Mouse (Mus musculus): ENCODE measurements around the gene Clybl. TPM values are rescaled to one million over a fixed set of nuclear protein-coding genes. Genes with fewer than 3 reads are reported as not detected.

Clybl gene
- polyA plus RNA-seq, 1 experiment from 2014 or later = 31.8 TPM

DNA sequence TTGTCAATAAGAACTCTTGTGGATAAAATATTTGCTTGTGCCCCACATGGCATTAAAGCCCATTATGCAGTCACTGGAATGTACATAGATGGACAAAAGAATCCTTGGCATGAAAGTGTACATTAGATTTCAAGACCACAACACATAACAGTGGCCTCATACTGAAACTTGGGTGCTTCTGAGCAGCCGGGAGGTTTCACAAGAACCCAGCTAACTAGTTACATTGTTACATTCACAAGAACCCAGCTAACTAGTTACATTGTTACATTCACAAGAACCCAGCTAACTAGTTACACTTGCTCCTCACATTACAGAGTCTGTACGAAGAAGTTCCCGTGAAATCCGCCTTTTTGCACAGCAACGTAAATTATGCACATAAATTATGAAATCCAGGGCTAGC, 200.8 kb downstream of the Clybl start:
- no peak for ATAC-seq (replicated peaks; ENCODE audit: low FRiP score, low TSS enrichment, low read depth)
- H3K27ac ChIP-seq (ENCODE audit: low read depth) = no peak overlapping the region
- no peaks in the 10 kb centered on the region for H3K36me3 ChIP-seq (ENCODE audit: control insufficient read depth, insufficient read depth, low read length)
- no peaks in the 10 kb centered on the region for H3K4me1 ChIP-seq (replicated peaks; ENCODE audit: control insufficient read depth, insufficient read depth, low read length)
- DNase-seq (ENCODE audit: low spot score) = peak; percentile 12
- no peak overlapping the region for H3K4me2 ChIP-seq (ENCODE audit: low read length)
- WGBS = 78% methylated on average over 5 of the region's 5 CpGs
- no peaks in the 10 kb centered on the region for H3K27me3 ChIP-seq (replicated peaks; ENCODE audit: control insufficient read depth, insufficient read depth, low read length)
- H3K4me3 ChIP-seq (ENCODE audit: low read depth, low read length) = no peak overlapping the region
- no peak overlapping the region for H3K9ac ChIP-seq (ENCODE audit: low read length)
- H3K9me3 ChIP-seq (ENCODE audit: control insufficient read depth, low read length) = no peaks in the 10 kb centered on the region

DNA sequence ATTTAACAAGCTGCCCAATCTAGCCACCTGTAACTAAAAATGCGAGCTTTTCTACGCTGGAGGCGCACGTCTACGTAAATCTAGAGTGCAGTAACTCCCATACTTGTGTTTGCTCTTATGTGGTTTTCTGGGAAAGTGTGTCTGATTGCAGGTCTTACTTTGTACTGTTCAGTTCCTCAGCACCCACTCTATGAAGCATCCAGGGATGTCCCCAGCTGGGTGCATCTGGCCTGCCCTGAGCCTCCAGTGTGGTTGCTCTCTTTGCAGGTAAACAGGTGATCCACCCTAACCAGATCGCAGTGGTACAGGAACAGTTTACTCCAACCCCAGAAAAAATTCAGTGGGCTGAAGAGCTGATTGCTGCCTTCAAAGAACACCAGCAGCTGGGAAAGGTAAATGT, 202.4 kb downstream of the Clybl start:
- WGBS = 85% methylated on average over 6 of the region's 6 CpGs
- ATAC-seq (replicated peaks; ENCODE audit: low FRiP score, low TSS enrichment, low read depth) (no peak), DNase-seq (ENCODE audit: low spot score) (no peak)

DNA sequence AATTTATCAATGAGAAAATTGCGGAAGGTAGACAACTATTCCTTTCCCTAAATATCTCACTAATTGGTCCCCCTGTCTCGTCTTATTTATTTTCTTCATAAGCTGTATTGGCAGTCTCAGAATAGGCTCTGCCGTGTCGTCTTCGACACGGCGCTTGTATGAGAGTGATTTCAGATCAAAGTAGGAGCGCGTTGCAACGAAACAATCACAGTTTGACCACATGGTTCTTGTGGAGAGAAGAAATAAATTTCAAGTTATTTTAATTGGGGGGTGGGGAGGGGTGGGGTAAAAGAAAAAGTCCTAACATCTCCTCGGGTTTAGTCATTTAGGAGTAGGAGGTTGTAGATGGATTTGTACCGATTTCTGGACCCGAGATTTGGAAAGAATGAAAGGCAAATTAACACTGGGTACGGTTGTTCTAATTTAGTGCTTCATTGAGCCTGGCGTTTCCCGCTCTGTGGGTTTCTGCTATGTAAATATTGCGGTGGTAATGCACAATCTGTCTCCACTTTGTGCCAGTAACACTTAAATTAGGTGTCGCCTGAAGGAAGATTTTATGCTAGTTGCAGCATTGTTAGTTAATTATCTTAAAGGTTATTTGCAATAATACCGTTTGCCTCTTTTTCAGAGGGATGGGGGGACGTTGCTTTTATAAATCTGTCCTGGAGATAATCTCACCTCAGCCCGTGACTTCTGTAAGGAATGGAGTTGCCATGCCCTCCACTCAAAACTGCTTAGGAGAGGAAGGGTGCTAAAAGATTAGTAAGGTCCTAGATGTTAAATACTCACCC, 203.1 kb downstream of the Clybl start:
- Histone ChIP-seq H3K27me3 (replicated peaks; ENCODE audit: control insufficient read depth, insufficient read depth, low read length) (no peaks in the 10 kb centered on the region), H3K9me3 (ENCODE audit: control insufficient read depth, low read length) (no peaks in the 10 kb centered on the region), H3K9ac (ENCODE audit: low read length) (no peak overlapping the region), H3K36me3 (ENCODE audit: control insufficient read depth, insufficient read depth, low read length) (no peaks in the 10 kb centered on the region), H3K4me3 (ENCODE audit: low read depth, low read length) (no peak overlapping the region), H3K27ac (ENCODE audit: low read depth) (no peak overlapping the region), H3K4me2 (ENCODE audit: low read length) (no peak overlapping the region), H3K4me1 (replicated peaks; ENCODE audit: control insufficient read depth, insufficient read depth, low read length) (no peaks in the 10 kb centered on the region)
- ATAC-seq (replicated peaks; ENCODE audit: low FRiP score, low TSS enrichment, low read depth) (no peak), DNase-seq (ENCODE audit: low spot score) (no peak)
- WGBS = 68% methylated on average over 21 of the region's 21 CpGs

More for the DNA sequence above, 202.4 kb downstream of the Clybl start:
- Histone ChIP-seq H3K4me1 (replicated peaks; ENCODE audit: control insufficient read depth, insufficient read depth, low read length) (no peaks in the 10 kb centered on the region), H3K27me3 (replicated peaks; ENCODE audit: control insufficient read depth, insufficient read depth, low read length) (no peaks in the 10 kb centered on the region), H3K9me3 (ENCODE audit: control insufficient read depth, low read length) (no peaks in the 10 kb centered on the region), H3K27ac (ENCODE audit: low read depth) (no peak overlapping the region), H3K4me3 (ENCODE audit: low read depth, low read length) (no peak overlapping the region), H3K9ac (ENCODE audit: low read length) (no peak overlapping the region), H3K36me3 (ENCODE audit: control insufficient read depth, insufficient read depth, low read length) (no peaks in the 10 kb centered on the region), H3K4me2 (ENCODE audit: low read length) (no peak overlapping the region)

DNA sequence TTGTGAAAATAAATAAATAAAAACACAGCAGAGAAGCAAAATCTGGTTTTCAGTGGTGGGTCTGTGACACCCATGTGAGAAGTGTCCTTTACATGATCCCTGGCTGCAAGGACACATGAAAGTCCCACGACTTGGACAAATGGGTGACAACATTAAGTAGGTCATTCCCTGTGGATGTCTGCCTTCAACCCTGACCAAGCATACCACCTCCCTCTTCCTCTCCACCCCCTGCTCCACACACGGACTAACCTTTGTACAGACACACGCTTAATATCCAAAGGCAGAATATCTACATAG, 203.7 kb downstream of the Clybl start:
- ATAC-seq (replicated peaks; ENCODE audit: low FRiP score, low TSS enrichment, low read depth) (no peak), DNase-seq (ENCODE audit: low spot score) (peak; percentile 13)
- Histone ChIP-seq H3K4me3 (ENCODE audit: low read depth, low read length) (no peak overlapping the region), H3K4me2 (ENCODE audit: low read length) (no peak overlapping the region), H3K27ac (ENCODE audit: low read depth) (no peak overlapping the region), H3K27me3 (replicated peaks; ENCODE audit: control insufficient read depth, insufficient read depth, low read length) (no peaks in the 10 kb centered on the region), H3K36me3 (ENCODE audit: control insufficient read depth, insufficient read depth, low read length) (no peaks in the 10 kb centered on the region), H3K9ac (ENCODE audit: low read length) (no peak overlapping the region), H3K4me1 (replicated peaks; ENCODE audit: control insufficient read depth, insufficient read depth, low read length) (no peaks in the 10 kb centered on the region), H3K9me3 (ENCODE audit: control insufficient read depth, low read length) (no peaks in the 10 kb centered on the region)
- WGBS = 75% methylated on average over 3 of the region's 3 CpGs

DNA sequence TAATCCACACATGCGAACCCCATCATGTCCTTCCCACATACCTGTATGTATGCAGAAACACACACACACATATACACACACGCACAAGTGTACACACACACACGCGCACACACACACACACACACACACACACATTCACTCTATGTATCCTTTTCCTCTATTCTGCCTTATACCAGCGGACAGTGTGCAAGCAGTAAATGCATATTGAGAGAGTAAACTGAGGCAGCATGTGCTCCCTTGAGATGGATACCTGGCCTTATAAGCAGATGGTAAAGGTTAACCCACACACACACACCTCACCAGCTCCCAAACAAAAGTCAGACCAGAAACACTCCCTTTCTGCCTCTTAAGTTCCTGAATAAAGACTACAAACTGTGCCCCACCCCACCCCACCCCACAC, 204.3 kb downstream of the Clybl start:
- Histone ChIP-seq H3K27me3 (replicated peaks; ENCODE audit: control insufficient read depth, insufficient read depth, low read length) (no peaks in the 10 kb centered on the region), H3K9me3 (ENCODE audit: control insufficient read depth, low read length) (no peaks in the 10 kb centered on the region), H3K4me2 (ENCODE audit: low read length) (no peak overlapping the region), H3K27ac (ENCODE audit: low read depth) (no peak overlapping the region), H3K9ac (ENCODE audit: low read length) (no peak overlapping the region), H3K4me1 (replicated peaks; ENCODE audit: control insufficient read depth, insufficient read depth, low read length) (no peaks in the 10 kb centered on the region), H3K4me3 (ENCODE audit: low read depth, low read length) (no peak overlapping the region), H3K36me3 (ENCODE audit: control insufficient read depth, insufficient read depth, low read length) (no peaks in the 10 kb centered on the region)
- ATAC-seq (replicated peaks; ENCODE audit: low FRiP score, low TSS enrichment, low read depth) = no peak
- no peak for DNase-seq (ENCODE audit: low spot score)
- 94% methylated on average over 5 of the region's 5 CpGs for WGBS

DNA sequence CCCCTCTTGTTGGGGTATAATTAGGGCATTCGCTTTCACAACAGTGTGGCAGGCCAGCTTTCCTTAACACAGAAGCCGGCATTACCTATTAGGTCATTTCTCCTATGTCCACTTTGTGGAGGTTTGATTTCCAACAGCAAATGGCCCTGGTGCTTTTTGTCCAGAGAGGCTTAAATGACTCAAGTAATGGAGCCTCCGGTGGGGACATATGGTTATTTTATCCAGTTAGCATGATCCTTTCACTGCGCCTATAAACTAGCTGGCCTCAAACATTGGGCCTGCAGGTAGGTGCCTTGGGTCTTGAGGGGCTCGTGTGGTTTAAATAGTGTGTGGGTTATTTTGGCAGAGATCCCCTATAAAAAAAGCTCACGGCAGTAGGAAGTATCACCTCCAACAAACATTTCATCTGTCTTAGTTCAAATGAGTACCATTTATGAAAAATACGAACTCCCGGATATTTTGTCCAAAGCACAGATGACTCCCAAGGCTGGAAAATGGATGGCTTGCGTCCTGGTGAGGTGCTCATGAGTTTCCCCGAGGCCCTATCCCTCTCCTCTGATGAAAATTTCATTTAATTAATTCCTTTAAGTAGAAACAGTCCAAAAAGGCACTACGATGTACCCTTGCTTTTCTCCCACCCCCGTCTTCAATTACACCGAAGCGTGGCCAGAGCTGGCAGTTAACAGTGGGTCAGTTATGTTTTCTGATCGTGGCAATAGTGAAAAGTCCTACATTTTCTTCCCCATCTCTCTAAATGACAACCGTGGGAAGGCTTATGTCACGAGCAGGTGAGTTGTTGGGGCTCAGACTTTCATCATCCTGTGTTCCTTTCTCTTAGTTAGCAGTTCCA, 205.0 kb downstream of the Clybl start:
- H3K36me3 ChIP-seq (ENCODE audit: control insufficient read depth, insufficient read depth, low read length) = no peaks in the 10 kb centered on the region
- H3K4me3 ChIP-seq (ENCODE audit: low read depth, low read length) = no peak overlapping the region
- ATAC-seq (replicated peaks; ENCODE audit: low FRiP score, low TSS enrichment, low read depth) (no peak), DNase-seq (ENCODE audit: low spot score) (peak; percentile 34)
- H3K9ac ChIP-seq (ENCODE audit: low read length) = no peak overlapping the region
- no peak overlapping the region for H3K4me2 ChIP-seq (ENCODE audit: low read length)
- no peaks in the 10 kb centered on the region for H3K4me1 ChIP-seq (replicated peaks; ENCODE audit: control insufficient read depth, insufficient read depth, low read length)
- no peaks in the 10 kb centered on the region for H3K27me3 ChIP-seq (replicated peaks; ENCODE audit: control insufficient read depth, insufficient read depth, low read length)
- H3K9me3 ChIP-seq (ENCODE audit: control insufficient read depth, low read length) = no peaks in the 10 kb centered on the region
- no peak overlapping the region for H3K27ac ChIP-seq (ENCODE audit: low read depth)
- 91% methylated on average over 17 of the region's 17 CpGs for WGBS

DNA sequence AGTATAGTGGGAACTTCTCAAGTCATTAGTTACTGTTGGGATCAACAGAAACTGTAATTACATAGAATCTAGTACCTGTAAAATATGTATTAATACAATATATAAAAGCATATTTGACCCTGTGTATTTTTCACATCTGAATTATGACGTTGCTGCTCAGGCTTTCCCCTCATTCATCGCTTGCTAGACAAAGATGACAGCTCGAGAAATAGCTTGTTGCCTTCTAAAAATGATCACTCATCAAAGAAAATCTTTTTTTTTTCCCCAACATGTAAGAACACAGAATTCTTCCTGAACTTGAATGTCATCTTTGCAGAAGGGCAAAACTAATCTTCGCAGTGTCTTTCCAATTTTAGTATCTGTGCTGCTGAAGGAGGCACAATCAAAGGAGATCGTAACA, 206.3 kb downstream of the Clybl start:
- Histone ChIP-seq H3K4me2 (ENCODE audit: low read length) (no peak overlapping the region), H3K4me1 (replicated peaks; ENCODE audit: control insufficient read depth, insufficient read depth, low read length) (no peaks in the 10 kb centered on the region), H3K9me3 (ENCODE audit: control insufficient read depth, low read length) (no peaks in the 10 kb centered on the region), H3K4me3 (ENCODE audit: low read depth, low read length) (no peak overlapping the region), H3K36me3 (ENCODE audit: control insufficient read depth, insufficient read depth, low read length) (no peaks in the 10 kb centered on the region), H3K27me3 (replicated peaks; ENCODE audit: control insufficient read depth, insufficient read depth, low read length) (no peaks in the 10 kb centered on the region), H3K9ac (ENCODE audit: low read length) (no peak overlapping the region), H3K27ac (ENCODE audit: low read depth) (no peak overlapping the region)
- no peak for ATAC-seq (replicated peaks; ENCODE audit: low FRiP score, low TSS enrichment, low read depth)
- WGBS = 90% methylated on average over 5 of the region's 5 CpGs
- no peak for DNase-seq (ENCODE audit: low spot score)

DNA sequence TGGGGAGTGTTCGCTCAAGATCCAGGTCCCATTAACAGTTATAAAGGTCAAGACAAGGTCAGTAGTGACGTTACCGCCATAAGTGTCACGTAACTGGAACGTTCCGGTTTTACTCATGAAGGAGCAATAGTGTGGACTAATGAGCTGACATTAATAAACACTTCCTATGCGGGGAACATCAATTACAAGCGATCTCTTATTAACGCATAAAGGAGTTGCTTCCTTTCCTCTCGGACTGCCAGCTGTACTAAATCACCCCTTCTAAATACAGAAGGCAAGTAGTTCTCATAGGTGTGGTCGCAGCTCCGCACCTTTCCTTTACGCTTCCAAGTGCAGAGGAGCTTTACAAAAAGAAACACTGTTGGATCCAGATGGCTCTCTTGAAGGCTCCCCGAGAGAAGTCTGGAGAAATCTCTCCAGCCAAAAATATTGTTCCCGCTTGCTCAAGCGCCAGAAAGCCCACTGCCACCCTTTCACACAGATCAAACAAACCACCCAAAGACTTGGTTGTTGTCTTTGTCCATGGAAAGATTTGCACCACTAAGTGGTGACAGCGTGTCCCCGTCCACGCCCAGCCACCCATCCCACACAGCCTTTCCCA, 207.0 kb downstream of the Clybl start:
- Histone ChIP-seq H3K4me1 (replicated peaks; ENCODE audit: control insufficient read depth, insufficient read depth, low read length) (no peaks in the 10 kb centered on the region), H3K27ac (ENCODE audit: low read depth) (no peak overlapping the region), H3K9me3 (ENCODE audit: control insufficient read depth, low read length) (no peaks in the 10 kb centered on the region), H3K4me3 (ENCODE audit: low read depth, low read length) (no peak overlapping the region), H3K9ac (ENCODE audit: low read length) (no peak overlapping the region), H3K36me3 (ENCODE audit: control insufficient read depth, insufficient read depth, low read length) (no peaks in the 10 kb centered on the region), H3K27me3 (replicated peaks; ENCODE audit: control insufficient read depth, insufficient read depth, low read length) (no peaks in the 10 kb centered on the region), H3K4me2 (ENCODE audit: low read length) (no peak overlapping the region)
- 65% methylated on average over 19 of the region's 19 CpGs for WGBS
- DNase-seq (ENCODE audit: low spot score) = no peak
- no peak for ATAC-seq (replicated peaks; ENCODE audit: low FRiP score, low TSS enrichment, low read depth)
